Mouse (Mus musculus): ENCODE data around the gene Pdgfb. TPM values are rescaled to one million over a fixed set of nuclear protein-coding genes. Genes with fewer than 3 reads are reported as not detected.

The Pdgfb gene
- polyA plus RNA-seq, 2 experiments = 0.71 to 1.5 TPM

DNA sequence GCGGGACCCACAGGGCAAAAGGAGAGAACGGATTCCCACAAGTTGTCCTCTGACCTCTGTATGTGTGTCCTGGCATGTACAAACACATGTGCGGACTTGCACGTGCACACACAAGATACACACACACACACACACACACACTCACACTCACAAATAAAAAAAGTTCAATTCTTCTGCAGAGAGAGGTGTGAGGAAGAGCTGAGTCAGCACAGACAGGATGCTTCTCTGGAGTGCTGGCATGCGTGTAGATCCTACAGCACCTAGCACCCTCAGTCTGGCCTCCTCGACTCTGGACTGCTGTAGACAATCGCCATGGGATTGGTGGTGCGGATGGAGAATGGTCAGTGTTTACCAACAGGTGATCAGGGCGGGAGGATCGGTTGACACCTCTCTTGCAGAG is 29.5 kb upstream of the Pdgfb start:
- H3K36me3 ChIP-seq (replicated peaks; ENCODE audit: control insufficient read depth, insufficient read depth, low read depth) = no peaks in the 10 kb centered on the region
- no peak overlapping the region for H3K4me3 ChIP-seq (ENCODE audit: insufficient read depth in 1 of 2, low read depth in 2 of 2, low read length in 2 of 2)
- ATAC-seq (ENCODE audit: insufficient read depth) = no peak
- peaks cover 3 to 7% of the 10 kb centered on the region in 2 experiments for H3K4me1 ChIP-seq (replicated peaks; ENCODE audit: control insufficient read depth in 2 of 2, insufficient read depth in 2 of 2, low read length in 1 of 2)
- TF ChIP-seq EP300 (IDR thresholded peaks at IDR 0.05; ENCODE audit: low read depth) (no peak), CTCF (IDR thresholded peaks at IDR 0.05; ENCODE audit: low read depth) (no peak)
- H3K27ac ChIP-seq = no peak overlapping the region
- H3K27me3 ChIP-seq (ENCODE audit: control insufficient read depth, insufficient read depth, low read length) = no peaks in the 10 kb centered on the region
- H3K9ac ChIP-seq (replicated peaks) = no peak overlapping the region
- no peaks in the 10 kb centered on the region; the same call in 1 of the 2 replicates for H3K9me3 ChIP-seq (ENCODE audit: control insufficient read depth, low read length)
- 67% methylated on average over 10 of the region's 10 CpGs for WGBS (ENCODE audit: insufficient replicate concordance)
- no peak overlapping the region for H3K4me2 ChIP-seq (ENCODE audit: low read depth)
- no peak for DNase-seq (ENCODE audit: low read depth in 3 of 3, low spot score in 3 of 3)

DNA sequence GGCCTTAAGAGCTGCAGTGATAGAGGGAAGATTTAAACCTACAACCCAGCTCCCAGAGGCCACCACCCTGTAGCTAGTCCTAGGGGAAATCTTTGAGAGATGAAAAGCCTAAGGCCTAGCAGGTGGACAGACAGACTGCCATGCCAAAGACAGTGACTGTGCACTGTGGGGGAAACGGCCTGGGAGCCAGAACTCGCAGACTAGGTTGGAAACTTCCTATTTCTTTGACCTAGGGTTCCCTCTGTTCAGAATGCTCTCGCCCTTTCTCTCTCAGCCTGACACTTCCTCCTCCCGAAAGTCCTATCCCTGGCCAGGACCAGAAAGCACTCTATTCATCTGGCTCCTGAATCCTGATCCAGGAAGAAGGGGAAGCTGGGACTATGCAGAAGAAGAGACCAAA is 27.4 kb upstream of the Pdgfb start:
- Histone ChIP-seq H3K27ac (no peak overlapping the region), H3K4me1 (replicated peaks; ENCODE audit: control insufficient read depth in 2 of 2, insufficient read depth in 2 of 2, low read length in 1 of 2) (peaks cover 0 to 3% of the 10 kb centered on the region in 2 experiments; a peak in 2 of 4 replicates), H3K9me3 (ENCODE audit: control insufficient read depth, low read length) (peaks cover 3% of the 10 kb centered on the region; the same call in 1 of the 2 replicates), H3K27me3 (ENCODE audit: control insufficient read depth, insufficient read depth, low read length) (no peaks in the 10 kb centered on the region), H3K4me3 (ENCODE audit: insufficient read depth in 1 of 2, low read depth in 2 of 2, low read length in 2 of 2) (no peak overlapping the region), H3K4me2 (ENCODE audit: low read depth) (no peak overlapping the region), H3K9ac (replicated peaks) (no peak overlapping the region), H3K36me3 (replicated peaks; ENCODE audit: control insufficient read depth, insufficient read depth, low read depth) (no peaks in the 10 kb centered on the region)
- TF ChIP-seq CTCF (IDR thresholded peaks at IDR 0.05; ENCODE audit: low read depth) = no peak
- TF ChIP-seq EP300 (IDR thresholded peaks at IDR 0.05; ENCODE audit: low read depth) = no peak
- ATAC-seq (ENCODE audit: insufficient read depth) (no peak), DNase-seq (ENCODE audit: low read depth in 3 of 3, low spot score in 3 of 3) (no peak)
- 37% methylated on average over 4 of the region's 4 CpGs for WGBS (ENCODE audit: insufficient replicate concordance)

DNA sequence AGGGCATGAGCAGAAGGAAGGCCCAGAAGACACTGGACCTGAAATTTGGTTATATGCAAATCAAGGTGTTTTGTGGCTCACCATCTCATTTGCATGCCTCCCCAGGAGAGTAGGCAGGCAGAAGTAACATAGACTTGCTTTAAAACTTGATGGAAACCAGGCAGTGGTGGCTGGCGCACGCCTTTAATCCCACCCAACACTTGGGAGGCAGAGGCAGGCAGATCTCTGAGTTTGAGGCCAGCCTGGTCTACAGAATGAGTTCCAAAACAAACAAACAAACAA is 23.3 kb upstream of the Pdgfb start:
- H3K36me3 ChIP-seq (replicated peaks; ENCODE audit: control insufficient read depth, insufficient read depth, low read depth) = no peaks in the 10 kb centered on the region
- H3K9ac ChIP-seq (replicated peaks) = no peak overlapping the region
- TF ChIP-seq CTCF (IDR thresholded peaks at IDR 0.05; ENCODE audit: low read depth) = no peak
- TF ChIP-seq EP300 (IDR thresholded peaks at IDR 0.05; ENCODE audit: low read depth) = no peak
- no peak overlapping the region for H3K27ac ChIP-seq
- DNase-seq (ENCODE audit: low read depth in 3 of 3, low spot score in 3 of 3) = no peak
- H3K4me3 ChIP-seq (ENCODE audit: insufficient read depth in 1 of 2, low read depth in 2 of 2, low read length in 2 of 2) = no peak overlapping the region
- 71% methylated on average over 2 of the region's 2 CpGs for WGBS (ENCODE audit: insufficient replicate concordance)
- ATAC-seq (ENCODE audit: insufficient read depth) = no peak
- H3K4me2 ChIP-seq (ENCODE audit: low read depth) = no peak overlapping the region
- peaks cover 0 to 5% of the 10 kb centered on the region in 2 experiments; a peak in 1 of 4 replicates for H3K4me1 ChIP-seq (replicated peaks; ENCODE audit: control insufficient read depth in 2 of 2, insufficient read depth in 2 of 2, low read length in 1 of 2)
- no peaks in the 10 kb centered on the region for H3K27me3 ChIP-seq (ENCODE audit: control insufficient read depth, insufficient read depth, low read length)
- H3K9me3 ChIP-seq (ENCODE audit: control insufficient read depth, low read length) = peaks cover 3% of the 10 kb centered on the region; the same call in 1 of the 2 replicates

DNA sequence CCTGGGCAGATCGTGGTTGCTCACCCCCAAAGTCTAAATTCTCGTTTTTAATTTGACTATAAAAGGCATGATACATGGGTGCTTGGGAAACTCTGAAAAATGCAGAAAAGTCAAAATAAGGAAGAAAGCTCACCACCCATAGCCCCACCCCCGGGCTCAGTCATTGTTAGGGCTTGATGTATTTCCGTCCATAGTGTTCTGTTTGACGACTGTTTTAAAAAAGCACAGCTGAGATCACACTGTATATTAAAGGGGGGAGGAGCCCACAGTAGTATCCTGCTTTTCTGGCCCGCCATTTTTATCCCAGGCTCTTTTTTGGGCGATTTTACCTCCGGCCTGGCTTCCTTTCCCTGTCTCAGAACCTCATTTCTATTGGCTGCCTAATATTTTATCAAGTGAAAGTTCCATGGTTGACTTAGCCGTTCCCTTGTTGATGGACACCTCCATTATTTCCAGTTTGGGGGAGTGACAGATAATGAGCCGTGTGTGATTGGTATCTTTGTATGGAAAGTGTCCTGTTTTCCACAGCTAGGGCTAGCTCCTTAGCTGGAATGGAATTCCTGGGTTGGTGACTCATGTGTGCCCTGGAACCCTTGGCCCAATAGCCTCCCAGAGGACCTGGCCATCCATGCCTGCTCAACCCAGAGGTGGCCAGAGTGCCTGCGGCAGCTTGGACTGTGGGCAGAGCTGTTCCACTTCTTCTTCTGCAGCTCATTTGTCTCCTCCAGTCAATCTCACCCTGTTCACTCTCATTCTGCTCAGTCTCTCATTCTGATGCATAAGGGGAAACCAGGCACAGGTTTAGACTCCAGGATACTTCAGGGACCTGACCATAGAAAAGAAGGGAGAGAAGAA is 22.7 kb upstream of the Pdgfb start:
- Histone ChIP-seq H3K27ac (no peak overlapping the region), H3K4me2 (ENCODE audit: low read depth) (no peak overlapping the region), H3K36me3 (replicated peaks; ENCODE audit: control insufficient read depth, insufficient read depth, low read depth) (no peaks in the 10 kb centered on the region), H3K4me3 (ENCODE audit: insufficient read depth in 1 of 2, low read depth in 2 of 2, low read length in 2 of 2) (no peak overlapping the region), H3K27me3 (ENCODE audit: control insufficient read depth, insufficient read depth, low read length) (no peaks in the 10 kb centered on the region), H3K9ac (replicated peaks) (no peak overlapping the region), H3K9me3 (ENCODE audit: control insufficient read depth, low read length) (peaks cover 3% of the 10 kb centered on the region; the same call in 1 of the 2 replicates), H3K4me1 (replicated peaks; ENCODE audit: control insufficient read depth in 2 of 2, insufficient read depth in 2 of 2, low read length in 1 of 2) (peaks cover 0 to 5% of the 10 kb centered on the region in 2 experiments; a peak in 1 of 4 replicates)
- no peak for DNase-seq (ENCODE audit: low read depth in 3 of 3, low spot score in 3 of 3)
- WGBS (ENCODE audit: insufficient replicate concordance) = 48% methylated on average over 11 of the region's 11 CpGs
- no peak for ATAC-seq (ENCODE audit: insufficient read depth)
- TF ChIP-seq EP300 (IDR thresholded peaks at IDR 0.05; ENCODE audit: low read depth) (no peak), CTCF (IDR thresholded peaks at IDR 0.05; ENCODE audit: low read depth) (no peak)

DNA sequence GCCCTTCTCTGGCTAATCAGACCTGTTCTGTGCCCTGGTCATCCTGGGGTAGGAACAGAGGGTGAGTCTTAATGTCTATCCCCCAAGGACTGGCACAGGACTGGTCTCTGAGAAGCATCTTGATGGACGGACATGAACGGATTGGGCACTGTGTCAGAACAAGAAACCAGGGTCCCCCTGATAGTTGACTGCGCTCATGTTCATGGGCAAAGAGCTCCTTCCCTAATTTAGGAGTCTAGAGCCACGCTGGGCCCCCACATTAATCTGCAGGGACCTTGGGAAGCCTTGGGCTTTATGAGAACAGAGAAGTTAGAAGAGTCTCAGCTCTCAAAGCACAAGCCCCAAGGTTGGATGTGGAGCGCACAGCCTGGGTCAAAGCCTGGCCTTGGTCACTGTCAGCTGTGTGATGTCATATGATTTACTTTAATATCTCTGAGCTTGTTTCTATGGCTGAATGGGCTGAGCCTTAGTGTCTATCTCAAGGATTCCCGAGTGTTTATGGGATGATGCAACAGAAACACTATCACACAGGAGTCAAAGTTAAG is 20.6 kb upstream of the Pdgfb start:
- Histone ChIP-seq H3K9me3 (ENCODE audit: control insufficient read depth, low read length) (peaks cover 3% of the 10 kb centered on the region; the same call in 1 of the 2 replicates), H3K27ac (no peak overlapping the region), H3K4me2 (ENCODE audit: low read depth) (no peak overlapping the region), H3K9ac (replicated peaks) (no peak overlapping the region), H3K27me3 (ENCODE audit: control insufficient read depth, insufficient read depth, low read length) (no peaks in the 10 kb centered on the region), H3K36me3 (replicated peaks; ENCODE audit: control insufficient read depth, insufficient read depth, low read depth) (no peaks in the 10 kb centered on the region), H3K4me1 (replicated peaks; ENCODE audit: control insufficient read depth in 2 of 2, insufficient read depth in 2 of 2, low read length in 1 of 2) (peaks cover 0 to 5% of the 10 kb centered on the region in 2 experiments; a peak in 1 of 4 replicates), H3K4me3 (ENCODE audit: insufficient read depth in 1 of 2, low read depth in 2 of 2, low read length in 2 of 2) (no peak overlapping the region)
- no peak for TF ChIP-seq EP300 (IDR thresholded peaks at IDR 0.05; ENCODE audit: low read depth)
- no peak for TF ChIP-seq CTCF (IDR thresholded peaks at IDR 0.05; ENCODE audit: low read depth)
- DNase-seq (ENCODE audit: low read depth in 3 of 3, low spot score in 3 of 3) = no peak
- WGBS (ENCODE audit: insufficient replicate concordance) = 67% methylated on average over 6 of the region's 6 CpGs
- no peak for ATAC-seq (ENCODE audit: insufficient read depth)
